Mouse (Mus musculus) cortical plate, adult 2 months (tissue): ENCODE measurements around the gene Slc34a2.

Experiments used
- CTCF ChIP-seq: fragments of 200-500 bp; IDR thresholded peaks from 2 replicates; pipeline ENCODE4 v1.5.1; 2011; ENCODE audit warnings: mild to moderate bottlenecking, control low read depth, low read length; ENCODE audit not compliant: insufficient read depth; ENCODE audit errors: extremely low read depth
- POLR2A ChIP-seq: fragments of 200-500 bp; IDR thresholded peaks from 2 replicates; pipeline ENCODE4 v1.6.1; 2011; ENCODE audit warnings: mild to moderate bottlenecking, low read length, control low read depth; ENCODE audit not compliant: insufficient read depth; ENCODE audit errors: extremely low read depth

GRCm38 (mm10) chr5:53049046-53049445, 11.2 kb downstream of the Slc34a2 start:
- TF ChIP-seq POLR2A (no peak), CTCF (no peak)
